Mouse (Mus musculus): ENCODE results near the gene Rnase11. TPM values are rescaled to one million over a fixed set of nuclear protein-coding genes. Genes with fewer than 3 reads are reported as not detected.
A peak's percentile ranks its signal among the peaks of the same experiment; 100 is the strongest.

Rnase11 gene
- total and polyA plus RNA-seq, 2 experiments, result not detected

- DNase-seq (ENCODE audit: extremely low read depth, low read depth, low spot score), result no peak
- no peaks in the 10 kb centered on the region for H3K27me3 ChIP-seq (ENCODE audit: control insufficient read depth, insufficient read depth, low read length)
Measured at GRCm38 (mm10) chr14:51089674-51090076, 39.7 kb upstream of the Rnase11 start.

GRCm38 (mm10) chr14:51088970-51089673, 39.2 kb upstream of the Rnase11 start:
- under 1% methylated on average over 34 of the region's 34 CpGs for WGBS

More at GRCm38 (mm10) chr14:51089674-51090076, 39.7 kb upstream of the Rnase11 start:
- TF ChIP-seq POLR2A (IDR thresholded peaks at IDR 0.05; ENCODE audit: extremely low read depth, insufficient read depth, low read length) (no peak), CTCF (IDR thresholded peaks at IDR 0.05; ENCODE audit: low read depth, low read length) (no peak)
- WGBS, result 0% methylated on average over 15 of the region's 15 CpGs
- no peaks in the 10 kb centered on the region for H3K36me3 ChIP-seq (ENCODE audit: control insufficient read depth, insufficient read depth, low read length)
- no peaks in the 10 kb centered on the region for H3K79me2 ChIP-seq (ENCODE audit: control insufficient read depth, insufficient read depth, low read length)
- peak overlapping the region; percentile 98 for H3K27ac ChIP-seq (replicated peaks; ENCODE audit: insufficient read depth, low read depth, low read length)
- H3K4me3 ChIP-seq (ENCODE audit: insufficient read depth, low read depth, low read length), result peak overlapping the region; percentile 61
- H3K9ac ChIP-seq (ENCODE audit: low read depth, low read length), result peak overlapping the region; percentile 85; the same call in 1 of the 2 replicates
- H3K4me1 ChIP-seq (ENCODE audit: control insufficient read depth, insufficient read depth, low read length), result peaks cover 8% of the 10 kb centered on the region

GRCm38 (mm10) chr14:51088166-51088969, 38.4 kb upstream of the Rnase11 start:
- 2% methylated on average over 23 of the region's 23 CpGs for WGBS
- peak; percentile 89 for DNase-seq (ENCODE audit: extremely low read depth, low read depth, low spot score)
- H3K27me3 ChIP-seq (ENCODE audit: control insufficient read depth, insufficient read depth, low read length), result no peaks in the 10 kb centered on the region
- peak overlapping the region; percentile 71 for H3K4me3 ChIP-seq (ENCODE audit: insufficient read depth, low read depth, low read length)
- peak overlapping the region; percentile 70 for H3K9ac ChIP-seq (ENCODE audit: low read depth, low read length)
- no peaks in the 10 kb centered on the region for H3K36me3 ChIP-seq (ENCODE audit: control insufficient read depth, insufficient read depth, low read length)
- no peaks in the 10 kb centered on the region for H3K79me2 ChIP-seq (ENCODE audit: control insufficient read depth, insufficient read depth, low read length)
- peak overlapping the region; percentile 76 for H3K27ac ChIP-seq (replicated peaks; ENCODE audit: insufficient read depth, low read depth, low read length)
- TF ChIP-seq CTCF (IDR thresholded peaks at IDR 0.05; ENCODE audit: low read depth, low read length), result no peak
- no peak for TF ChIP-seq POLR2A (IDR thresholded peaks at IDR 0.05; ENCODE audit: extremely low read depth, insufficient read depth, low read length)
- H3K4me1 ChIP-seq (ENCODE audit: control insufficient read depth, insufficient read depth, low read length), result peaks cover 9% of the 10 kb centered on the region

More at GRCm38 (mm10) chr14:51088970-51089673, 39.2 kb upstream of the Rnase11 start:
- Histone ChIP-seq H3K36me3 (ENCODE audit: control insufficient read depth, insufficient read depth, low read length) (no peaks in the 10 kb centered on the region), H3K9ac (ENCODE audit: low read depth, low read length) (peak overlapping the region; percentile 70), H3K79me2 (ENCODE audit: control insufficient read depth, insufficient read depth, low read length) (no peaks in the 10 kb centered on the region), H3K4me1 (ENCODE audit: control insufficient read depth, insufficient read depth, low read length) (peaks cover 7% of the 10 kb centered on the region), H3K27ac (replicated peaks; ENCODE audit: insufficient read depth, low read depth, low read length) (peak overlapping the region; percentile 76), H3K27me3 (ENCODE audit: control insufficient read depth, insufficient read depth, low read length) (no peaks in the 10 kb centered on the region), H3K4me3 (ENCODE audit: insufficient read depth, low read depth, low read length) (peak overlapping the region; percentile 71)
- DNase-seq (ENCODE audit: extremely low read depth, low read depth, low spot score), result peak; percentile 99
- TF ChIP-seq CTCF (IDR thresholded peaks at IDR 0.05; ENCODE audit: low read depth, low read length), result no peak
- no peak for TF ChIP-seq POLR2A (IDR thresholded peaks at IDR 0.05; ENCODE audit: extremely low read depth, insufficient read depth, low read length)

- no peaks in the 10 kb centered on the region for H3K36me3 ChIP-seq (ENCODE audit: control insufficient read depth, insufficient read depth, low read length)
- no peak overlapping the region for H3K27ac ChIP-seq (replicated peaks; ENCODE audit: insufficient read depth, low read depth, low read length)
- no peak overlapping the region for H3K9ac ChIP-seq (ENCODE audit: low read depth, low read length)
- no peak for DNase-seq (ENCODE audit: extremely low read depth, low read depth, low spot score)
- no peaks in the 10 kb centered on the region for H3K79me2 ChIP-seq (ENCODE audit: control insufficient read depth, insufficient read depth, low read length)
- H3K27me3 ChIP-seq (ENCODE audit: control insufficient read depth, insufficient read depth, low read length), result no peaks in the 10 kb centered on the region
- no peak overlapping the region for H3K4me3 ChIP-seq (ENCODE audit: insufficient read depth, low read depth, low read length)
- H3K4me1 ChIP-seq (ENCODE audit: control insufficient read depth, insufficient read depth, low read length), result peaks cover 9% of the 10 kb centered on the region
- 30% methylated on average over 9 of the region's 9 CpGs for WGBS
- TF ChIP-seq CTCF (IDR thresholded peaks at IDR 0.05; ENCODE audit: low read depth, low read length) (no peak), POLR2A (IDR thresholded peaks at IDR 0.05; ENCODE audit: extremely low read depth, insufficient read depth, low read length) (no peak)
Measured at GRCm38 (mm10) chr14:51087762-51088161, 37.8 kb upstream of the Rnase11 start.

- WGBS, result 86% methylated on average over 4 of the region's 4 CpGs
- peaks cover 11% of the 10 kb centered on the region for H3K4me1 ChIP-seq (ENCODE audit: control insufficient read depth, insufficient read depth, low read length)
Measured at GRCm38 (mm10) chr14:51085911-51086310, 35.9 kb upstream of the Rnase11 start.

More at GRCm38 (mm10) chr14:51085911-51086310, 35.9 kb upstream of the Rnase11 start:
- DNase-seq (ENCODE audit: extremely low read depth, low read depth, low spot score), result no peak
- no peak overlapping the region for H3K4me3 ChIP-seq (ENCODE audit: insufficient read depth, low read depth, low read length)
- no peaks in the 10 kb centered on the region for H3K79me2 ChIP-seq (ENCODE audit: control insufficient read depth, insufficient read depth, low read length)
- H3K9ac ChIP-seq (ENCODE audit: low read depth, low read length), result no peak overlapping the region
- no peak overlapping the region for H3K27ac ChIP-seq (replicated peaks; ENCODE audit: insufficient read depth, low read depth, low read length)
- H3K27me3 ChIP-seq (ENCODE audit: control insufficient read depth, insufficient read depth, low read length), result no peaks in the 10 kb centered on the region
- TF ChIP-seq CTCF (IDR thresholded peaks at IDR 0.05; ENCODE audit: low read depth, low read length) (no peak), POLR2A (IDR thresholded peaks at IDR 0.05; ENCODE audit: extremely low read depth, insufficient read depth, low read length) (no peak)
- no peaks in the 10 kb centered on the region for H3K36me3 ChIP-seq (ENCODE audit: control insufficient read depth, insufficient read depth, low read length)
